Mouse (Mus musculus): ENCODE results near the gene Ehhadh. TPM values are rescaled to one million over a fixed set of nuclear protein-coding genes. Genes with fewer than 3 reads are reported as not detected.

Ehhadh gene
- polyA plus RNA-seq, 1 experiment from 2014 or later: 2.4 TPM

- Histone ChIP-seq H3K4me1 (no peaks in the 10 kb centered on the region), H3K27ac (no peak overlapping the region), H3K36me3 (no peaks in the 10 kb centered on the region), H3K27me3 (no peaks in the 10 kb centered on the region), H3K9me3 (no peaks in the 10 kb centered on the region), H3K4me2 (no peak overlapping the region), H3K9ac (no peak overlapping the region), H3K4me3 (no peak overlapping the region)
- 85% methylated on average over 10 of the region's 10 CpGs for WGBS
- ATAC-seq (ENCODE audit: insufficient number of reproducible peaks, low FRiP score, low TSS enrichment, low read depth): no peak
Measured at GRCm38 (mm10) chr16:21714516-21714915, 73.1 kb downstream of the Ehhadh start.

Other genes starting within 250 kb of the Ehhadh start
- gene 2510009E07Rik, start 93.1 kb downstream of the Ehhadh start, polyA plus RNA-seq (2015; fragmentation: Nextera tagmentation; extraction: Ambion mirVana): 25.7 and 27.3 TPM in 2 replicates
- 0.55 and 0.61 TPM in 2 replicates for gene Map3k13, start 6.5 kb upstream of the Ehhadh start, polyA plus RNA-seq (2015; fragmentation: Nextera tagmentation; extraction: Ambion mirVana)
- gene Tmem41a, start 159.7 kb upstream of the Ehhadh start, polyA plus RNA-seq (2015; fragmentation: Nextera tagmentation; extraction: Ambion mirVana): 40.8 and 45.2 TPM in 2 replicates
- 11.2 and 11.5 TPM in 2 replicates for gene Liph, start 207.9 kb upstream of the Ehhadh start, polyA plus RNA-seq (2015; fragmentation: Nextera tagmentation; extraction: Ambion mirVana)
- gene Senp2, start 221.7 kb upstream of the Ehhadh start, polyA plus RNA-seq (2015; fragmentation: Nextera tagmentation; extraction: Ambion mirVana): 38.4 and 41.3 TPM in 2 replicates